Mouse (Mus musculus) forebrain, embryonic 15.5 days (tissue): ENCODE measurements at regions not wholly inside any gene's neighbourhood (a gene's known extent, or its start where the extent isn't known, plus 50 kb on each side); places are given as distances from the start of the nearest gene placed in this dataset.

Source experiments
- ATAC-seq: fragments of 200-750 bp; cut with Nextera tagmentation; replicated peaks from 2 replicates; pipeline ENCODE4 v1.8.0; 2017; ENCODE audit warnings: mild to moderate bottlenecking, moderate TSS enrichment, moderate library complexity
- H3K27ac ChIP-seq: fragments of 300-500 bp; sonication (generic); replicated peaks from 2 replicates; pipeline ENCODE4 v1.5.1; 2015; ENCODE audit warnings: mild to moderate bottlenecking, inconsistent platforms
- H3K27me3 ChIP-seq: fragments of 300-500 bp; sonication (generic); 2 replicates; pipeline ENCODE4 v1.6.1; 2015; ENCODE audit warnings: inconsistent platforms
- H3K36me3 ChIP-seq: fragments of 300-500 bp; sonication (generic); 2 replicates; pipeline ENCODE4 v1.6.1; 2015; ENCODE audit warnings: mild to moderate bottlenecking, inconsistent platforms
- H3K4me1 ChIP-seq: fragments of 300-500 bp; sonication (generic); 2 replicates; pipeline ENCODE4 v1.6.1; 2015; ENCODE audit warnings: inconsistent platforms
- H3K4me2 ChIP-seq: fragments of 300-500 bp; sonication (generic); replicated peaks from 2 replicates; pipeline ENCODE4 v1.6.1; 2015; ENCODE audit warnings: mild to moderate bottlenecking, inconsistent platforms
- H3K4me3 ChIP-seq: fragments of 300-500 bp; sonication (generic); 2 replicates; pipeline ENCODE4 v1.5.1; 2015; ENCODE audit warnings: mild to moderate bottlenecking, inconsistent platforms
- H3K9ac ChIP-seq: fragments of 300-500 bp; sonication (generic); replicated peaks from 2 replicates; pipeline ENCODE4 v1.6.1; 2015; ENCODE audit warnings: mild to moderate bottlenecking, inconsistent platforms
- H3K9me3 ChIP-seq: fragments of 300-500 bp; sonication (generic); 2 replicates; pipeline ENCODE4 v1.6.1; 2016; ENCODE audit warnings: inconsistent platforms
- WGBS: fragments of 180-500 bp; shearing (Covaris S2); methylation state at CpG from one replicate; pipeline ENCODE4 v1.1.7; 2015; ENCODE audit warnings: mixed read lengths; 5-methylcytosine and 5-hydroxymethylcytosine counted together

DNA sequence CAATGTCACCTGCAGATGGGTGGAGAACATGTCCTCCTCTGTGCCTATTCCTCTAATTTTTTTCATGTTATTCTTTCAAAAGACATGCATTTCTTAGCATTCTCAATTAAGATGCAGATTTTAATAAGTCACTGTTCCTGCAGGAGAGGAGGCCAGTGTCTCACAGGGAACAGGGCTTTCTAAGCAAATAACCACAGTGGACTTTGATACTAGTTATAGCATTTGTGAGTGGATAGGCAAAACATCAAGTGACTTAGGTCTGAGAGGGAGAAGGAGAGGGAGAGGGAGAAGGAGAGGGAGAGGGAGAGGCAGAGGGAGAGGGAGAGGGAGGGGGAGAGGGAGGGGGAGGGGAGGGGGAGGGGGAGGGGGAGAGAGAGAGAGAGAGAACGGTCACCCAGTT is 50.4 kb upstream of the Maf start:
- Histone ChIP-seq H3K9ac (no peak overlapping the region), H3K9me3 (no peaks in the 10 kb centered on the region), H3K4me1 (peaks cover 11% of the 10 kb centered on the region; the same call in 1 of the 2 replicates), H3K4me2 (no peak overlapping the region), H3K4me3 (no peak overlapping the region), H3K36me3 (no peaks in the 10 kb centered on the region), H3K27me3 (no peaks in the 10 kb centered on the region), H3K27ac (no peak overlapping the region)
- WGBS: 80% methylated on average over 1 of the region's 1 CpGs
- ATAC-seq: no peak
